Mouse (Mus musculus) neural tube, postnatal 0 days (tissue): ENCODE results near the gene Rpl22. TPM values are rescaled to one million over a fixed set of nuclear protein-coding genes. Genes with fewer than 3 reads are reported as not detected.

Source experiments
- polyA plus RNA-seq: library from polyadenylated mRNA; unstranded; fragments of >200 nt; fragmentation: Nextera tagmentation; extraction: Ambion mirVana; gene quantifications from 2 replicates; pipeline ENCODE4 v1.2.1, GENCODE M21; 2015

Gene Rpl22
- polyA plus RNA-seq = 142 and 171 TPM in 2 replicates

GRCm38 (mm10) chr4:152325574-152326411 is at the start of gene Rpl22:
TSS of gene Rpl22 (plus strand) at chr4:152325742.

GRCm38 (mm10) chr4:152291562-152291961 is 34.0 kb upstream of the Rpl22 start, which contains the start of gene Hes3:
TSS of gene Hes3 (minus strand) at chr4:152291662.

DNA sequence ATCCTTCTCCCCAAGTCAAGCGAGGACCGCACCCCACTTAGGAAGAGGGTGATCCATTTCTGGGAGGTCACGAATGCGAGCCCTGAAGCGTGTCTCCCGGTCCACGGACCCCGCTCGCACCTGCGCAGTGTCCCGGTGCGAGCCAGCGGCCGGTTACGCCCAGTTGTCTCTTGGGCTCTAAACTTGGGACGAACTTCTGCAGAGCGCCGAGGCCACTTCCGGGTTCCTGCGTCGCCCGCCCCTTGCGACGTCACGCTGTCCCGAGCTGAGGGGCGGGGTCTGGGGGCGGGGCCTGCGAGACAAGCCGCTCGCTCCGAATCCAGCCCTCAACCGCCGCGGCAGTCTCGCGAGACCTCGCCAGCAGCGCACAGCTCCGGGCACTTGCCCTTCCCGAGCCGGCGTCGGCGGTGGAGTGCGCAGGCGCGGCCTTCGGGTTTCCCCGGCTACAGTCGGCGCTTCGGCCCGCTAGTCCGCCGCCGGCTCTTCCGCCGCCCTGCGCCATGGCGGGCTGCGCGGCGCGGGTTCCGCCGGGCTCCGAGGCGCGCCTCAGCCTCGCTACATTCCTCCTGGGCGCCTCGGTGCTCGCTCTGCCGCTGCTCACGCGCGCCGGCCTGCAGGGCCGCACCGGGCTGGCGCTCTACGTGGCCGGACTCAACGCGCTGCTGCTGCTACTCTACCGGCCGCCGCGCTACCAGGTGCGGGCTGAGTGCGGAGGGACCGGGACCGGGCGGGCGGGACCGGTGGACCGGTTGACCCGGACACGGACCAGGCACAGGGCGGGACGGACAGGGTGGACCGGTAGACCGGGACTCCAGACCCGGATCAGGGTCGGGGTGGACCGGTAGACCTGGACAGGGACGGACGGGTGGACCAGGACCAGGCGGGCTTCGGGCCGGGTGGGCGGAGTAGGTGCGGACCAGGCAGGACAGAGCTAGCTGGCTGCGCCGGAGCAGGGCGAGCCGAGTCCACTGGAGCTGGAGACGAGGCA is 28.4 kb upstream of the Rpl22 start, which contains the start of gene Icmt:
Gene Icmt, plus strand, starts transcription at position 354 of the 988 bp plus-strand sequence.

DNA sequence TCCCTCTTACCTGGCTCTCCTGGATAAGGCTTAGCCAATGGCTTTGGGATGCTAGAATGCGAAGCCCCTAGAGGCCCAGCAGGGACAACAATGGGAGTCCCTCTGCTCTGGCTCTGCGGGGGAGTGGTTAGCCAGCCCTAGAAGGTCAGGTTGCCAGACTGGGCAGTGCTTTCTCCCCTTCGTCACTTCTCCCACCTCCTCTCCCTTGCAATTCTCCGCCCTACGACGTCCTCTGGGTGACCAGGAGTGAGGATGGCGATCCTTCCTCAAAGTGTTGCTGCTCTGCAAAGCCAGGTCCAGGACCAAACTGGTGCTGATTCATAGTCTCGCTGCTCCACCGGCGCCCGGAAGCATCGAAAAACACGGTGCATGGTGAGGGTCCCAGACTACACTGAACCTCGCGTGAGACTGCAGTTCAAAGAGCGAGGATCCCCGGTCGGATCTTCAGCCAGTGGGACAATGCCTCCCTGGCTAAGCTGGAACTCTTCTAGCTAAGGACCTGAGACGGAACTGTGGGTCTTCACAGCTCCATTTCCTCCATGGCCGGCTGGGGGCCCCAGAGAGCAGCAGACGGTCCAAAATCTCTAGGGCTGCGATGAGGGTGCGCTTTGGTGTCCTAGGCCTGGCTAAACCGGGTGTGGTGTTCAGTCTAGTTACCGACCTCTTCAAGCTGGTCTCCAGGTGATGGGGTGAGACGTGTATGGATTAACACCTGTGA is 6.9 kb upstream of the Rpl22 start, which contains the start of gene Rnf207:
Gene Rnf207, minus strand, starts transcription at position 477 of the 718 bp plus-strand sequence.

GRCm38 (mm10) chr4:152338419-152339292 is 13.1 kb downstream of the Rpl22 start, which contains the start of gene Chd5:
TSS of gene Chd5 (plus strand) at chr4:152338651.

Other genes with a start within 250 kb of the Rpl22 start
- 0.79 and 0.90 TPM in 2 replicates for gene Tnfrsf25, start 209.8 kb upstream of the Rpl22 start, polyA plus RNA-seq
- gene Espn, start 173.4 kb upstream of the Rpl22 start, polyA plus RNA-seq = 1.7 and 2.7 TPM in 2 replicates
- not detected in 2 replicates for gene Hes2, start 166.9 kb upstream of the Rpl22 start, polyA plus RNA-seq
- gene Acot7, start 147.6 kb upstream of the Rpl22 start, polyA plus RNA-seq = 458 and 500 TPM in 2 replicates
- 30.5 and 31.0 TPM in 2 replicates for gene Gpr153, start 51.5 kb upstream of the Rpl22 start, polyA plus RNA-seq
- 0.40 and 0.48 TPM in 2 replicates for gene Hes3, start 34.1 kb upstream of the Rpl22 start, polyA plus RNA-seq
- gene Icmt, start 28.5 kb upstream of the Rpl22 start, polyA plus RNA-seq = 15.4 and 21.5 TPM in 2 replicates
- 5.1 and 6.9 TPM in 2 replicates for gene Rnf207, start 6.7 kb upstream of the Rpl22 start, polyA plus RNA-seq
- 63.4 and 67.5 TPM in 2 replicates for gene Chd5, start 12.9 kb downstream of the Rpl22 start, polyA plus RNA-seq
- gene Nphp4, start 151.0 kb downstream of the Rpl22 start, polyA plus RNA-seq = 3.6 and 4.8 TPM in 2 replicates
- 37.4 and 37.8 TPM in 2 replicates for gene Kcnab2, start 152.1 kb downstream of the Rpl22 start, polyA plus RNA-seq